Mouse (Mus musculus): ENCODE measurements around the gene Gap43.

GRCm38 (mm10) chr16:42269587-42269967 is 70.9 kb downstream of the Gap43 start:
- TF ChIP-seq POLR2A (IDR thresholded peaks at IDR 0.05; ENCODE audit: low read depth, low read length) = no peak
- no peak for TF ChIP-seq CTCF (conservative IDR thresholded peaks at IDR 0.05; ENCODE audit: insufficient read depth, insufficient read length, low read depth, low read length)

All from kidney, adult 2 months (tissue).